In the genomic region with DNA sequence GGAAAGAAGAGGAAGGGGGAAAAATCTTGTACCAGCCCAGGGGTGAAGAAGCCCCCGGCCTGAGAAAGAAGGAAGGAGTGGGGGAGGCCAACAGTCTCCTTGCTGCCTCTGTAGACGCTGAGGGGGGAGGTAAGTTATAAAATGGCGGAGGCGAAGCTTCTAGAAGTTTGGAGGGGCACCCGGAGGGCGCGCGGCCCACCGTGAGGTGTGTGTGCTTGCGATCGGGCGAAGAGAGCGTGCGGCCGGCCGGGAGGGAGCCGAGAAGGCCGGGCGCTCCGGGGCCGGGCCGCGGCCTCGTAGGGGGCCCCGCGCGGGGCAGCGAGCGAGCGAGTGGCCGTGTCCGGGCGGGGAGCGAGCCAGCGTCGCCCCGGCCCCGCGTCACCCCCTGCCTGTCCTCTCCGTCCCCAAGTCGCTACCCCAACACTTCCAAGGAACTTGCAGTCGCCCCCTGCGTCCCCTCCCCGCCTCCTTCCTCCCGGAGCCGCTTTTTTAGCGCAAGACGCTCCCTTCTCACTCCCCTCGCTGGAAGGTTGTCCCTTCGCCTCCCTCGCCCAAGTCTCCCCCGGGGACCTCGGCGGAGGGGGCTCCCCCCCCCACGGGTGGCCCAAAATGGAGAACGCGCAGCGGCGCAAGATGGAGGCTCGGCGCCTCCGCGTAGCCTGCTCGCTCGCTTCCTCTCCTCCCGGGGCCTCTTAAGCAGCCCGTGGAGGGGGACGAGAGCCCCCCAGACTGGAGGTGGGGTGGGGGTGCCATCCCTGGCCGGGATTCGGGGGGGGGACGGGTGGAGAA, we compare ENCODE assay signal across 8 mouse cellular contexts. TPM values are rescaled to one million over a fixed set of nuclear protein-coding genes. Genes with fewer than 3 reads are reported as not detected.
A peak's percentile ranks its signal among the peaks of the same experiment; 100 is the strongest.
DNase-seq lines count a peak whose midpoint lies in the region; ATAC-seq and TF ChIP-seq lines count a peak whose summit lies in the region.

No protein-coding gene starts in this region.

- peak overlapping the region; percentile 98 for H3K9ac ChIP-seq in heart, embryonic 12.5 days
- H3K9ac ChIP-seq in liver, embryonic 15.5 days: peak overlapping the region; percentile 93
- H3K9ac ChIP-seq in neural tube, embryonic 14.5 days (replicated peaks; ENCODE audit: low read depth, low read length): peak overlapping the region; percentile 91

- H3K4me2 ChIP-seq in heart, embryonic 12.5 days: peak overlapping the region; percentile 55
- H3K4me2 ChIP-seq in liver, embryonic 15.5 days: peak overlapping the region; percentile 63
- H3K4me2 ChIP-seq in neural tube, embryonic 14.5 days (ENCODE audit: low read depth, low read length): peak overlapping the region; percentile 44

- H3K9me3 ChIP-seq in heart, embryonic 12.5 days (replicated peaks): 0 out of 2 replicates have a peak, but pooled peaks cover 3% of the 10 kb centered on the region
- no peaks in the 10 kb centered on the region for H3K9me3 ChIP-seq in liver, embryonic 15.5 days (replicated peaks)
- H3K9me3 ChIP-seq in neural tube, embryonic 14.5 days (ENCODE audit: control insufficient read depth, low read length): no peaks in the 10 kb centered on the region

- peak overlapping the region; percentile 99 for H3K27ac ChIP-seq in bone marrow, adult 2 months (ENCODE audit: control insufficient read depth, insufficient read depth, low read depth, low read length, poor library complexity)
- H3K27ac ChIP-seq in embryonic fibroblast, embryonic 13.5 days (ENCODE audit: insufficient read depth, low read length): peak overlapping the region; percentile 99
- H3K27ac ChIP-seq in heart, embryonic 12.5 days (ENCODE audit: poor library complexity, severe bottlenecking): peak overlapping the region; percentile 100
- H3K27ac ChIP-seq in liver, embryonic 15.5 days (replicated peaks): peak overlapping the region; percentile 94
- H3K27ac ChIP-seq in neural tube, embryonic 14.5 days (ENCODE audit: low read depth, low read length): peak overlapping the region; percentile 99
- peak overlapping the region; percentile 97 for H3K27ac ChIP-seq in testis, adult 2 months (ENCODE audit: control insufficient read depth, insufficient read depth, low read depth, low read length)

- no peaks in the 10 kb centered on the region for H3K27me3 ChIP-seq in heart, embryonic 12.5 days (replicated peaks)
- no peaks in the 10 kb centered on the region for H3K27me3 ChIP-seq in liver, embryonic 15.5 days
- no peaks in the 10 kb centered on the region for H3K27me3 ChIP-seq in neural tube, embryonic 14.5 days (ENCODE audit: control insufficient read depth, insufficient read depth, low read length)
- no peaks in the 10 kb centered on the region for H3K27me3 ChIP-seq in testis, adult 2 months (ENCODE audit: control insufficient read depth, insufficient read depth, low read length)

- WGBS in bone marrow, adult 2 months: 18% methylated on average over 52 of the region's 71 CpGs
- 24% methylated on average over 66 of the region's 71 CpGs for WGBS in heart, embryonic 12.5 days
- 22% methylated on average over 61 of the region's 71 CpGs for WGBS in liver, embryonic 15.5 days (ENCODE audit: insufficient replicate concordance)
- WGBS in neural tube, embryonic 14.5 days: 20% methylated on average over 25 of the region's 71 CpGs

- TF ChIP-seq POLR2A in bone marrow, adult 2 months (IDR thresholded peaks at IDR 0.05; ENCODE audit: borderline replicate concordance, control insufficient read depth, low read depth, low read length): peak; percentile 56; the same call in 1 of the 2 replicates
- no peak; the same call in 1 of the 2 replicates for TF ChIP-seq POLR2A in embryonic fibroblast, embryonic 13.5 days (IDR thresholded peaks at IDR 0.05; ENCODE audit: low read depth, low read length)
- 0 out of 2 replicates have a peak, but pooled peaks have one; percentile 16 for TF ChIP-seq POLR2A in testis, adult 2 months (IDR thresholded peaks at IDR 0.05; ENCODE audit: control insufficient read depth, low read depth, low read length)

- H3K4me3 ChIP-seq in bone marrow, adult 2 months (replicated peaks; ENCODE audit: control insufficient read depth, low read depth, low read length): peak overlapping the region; percentile 84
- peak overlapping the region; percentile 84 for H3K4me3 ChIP-seq in embryonic fibroblast, embryonic 13.5 days (ENCODE audit: insufficient read depth, low read length)
- H3K4me3 ChIP-seq in heart, embryonic 12.5 days: peak overlapping the region; percentile 81
- H3K4me3 ChIP-seq in liver, embryonic 15.5 days (replicated peaks): peak overlapping the region; percentile 75
- peak overlapping the region; percentile 55 for H3K4me3 ChIP-seq in neural tube, embryonic 14.5 days (ENCODE audit: low read depth, low read length)
- H3K4me3 ChIP-seq in testis, adult 2 months (ENCODE audit: control insufficient read depth, low read depth, low read length): peak overlapping the region; percentile 84

- ATAC-seq in heart, embryonic 12.5 days (ENCODE audit: insufficient number of reproducible peaks, low FRiP score): peak; percentile 49
- ATAC-seq in liver, embryonic 15.5 days (ENCODE audit: insufficient read depth): peak; percentile 14
- peak; percentile 67 for ATAC-seq in neural tube, embryonic 14.5 days (ENCODE audit: low read depth)

- no peaks in the 10 kb centered on the region for H3K36me3 ChIP-seq in heart, embryonic 12.5 days
- no peaks in the 10 kb centered on the region for H3K36me3 ChIP-seq in liver, embryonic 15.5 days (replicated peaks)
- H3K36me3 ChIP-seq in neural tube, embryonic 14.5 days (ENCODE audit: control insufficient read depth, insufficient read depth, low read length): no peaks in the 10 kb centered on the region
- H3K36me3 ChIP-seq in testis, adult 2 months (ENCODE audit: control insufficient read depth, insufficient read depth, low read length): no peaks in the 10 kb centered on the region

- H3K4me1 ChIP-seq in bone marrow, adult 2 months (ENCODE audit: control insufficient read depth, insufficient read depth, low read length): no peaks in the 10 kb centered on the region; the same call in 1 of the 2 replicates
- H3K4me1 ChIP-seq in embryonic fibroblast, embryonic 13.5 days (ENCODE audit: control insufficient read depth, insufficient read depth, low read length): peaks cover 3% of the 10 kb centered on the region; the same call in 1 of the 2 replicates
- H3K4me1 ChIP-seq in heart, embryonic 12.5 days (replicated peaks): 0 out of 2 replicates have a peak, but pooled peaks cover 7% of the 10 kb centered on the region
- no peaks in the 10 kb centered on the region for H3K4me1 ChIP-seq in liver, embryonic 15.5 days (replicated peaks)
- H3K4me1 ChIP-seq in neural tube, embryonic 14.5 days (ENCODE audit: control insufficient read depth, insufficient read depth, low read length): no peaks in the 10 kb centered on the region
- no peaks in the 10 kb centered on the region for H3K4me1 ChIP-seq in testis, adult 2 months (ENCODE audit: control insufficient read depth, insufficient read depth, low read length)

- TF ChIP-seq CTCF in bone marrow, adult 2 months (IDR thresholded peaks at IDR 0.05; ENCODE audit: control insufficient read depth, insufficient read depth, low read length): no peak
- no peak for TF ChIP-seq CTCF in embryonic fibroblast, embryonic 13.5 days (IDR thresholded peaks at IDR 0.05; ENCODE audit: borderline replicate concordance, insufficient read depth, low read length)
- TF ChIP-seq CTCF in testis, adult 2 months (IDR thresholded peaks at IDR 0.05; ENCODE audit: control insufficient read depth, insufficient read depth, insufficient replicate concordance, low read depth, low read length): no peak

- peak; percentile 66 for DNase-seq in A20 (ENCODE audit: low read depth, low spot score)
- peak; percentile 73 for DNase-seq in kidney, postnatal 10 days

RNA-seq across cellular contexts. Expression of a gene that starts 0.6 kb away (rescaled TPM):
- 27.2 and 44.4 TPM in 2 replicates for polyA plus RNA-seq in bone marrow, adult 2 months (2011; ENCODE audit: insufficient read depth, insufficient read length, low replicate concordance, missing spikeins)
- polyA plus RNA-seq in embryonic fibroblast, embryonic 13.5 days (2011; ENCODE audit: insufficient read length, low read depth, missing spikeins): 60.8 and 75.8 TPM in 2 replicates
- 42.7 and 48.2 TPM in 2 replicates for polyA plus RNA-seq in heart, embryonic 12.5 days (2016; fragmentation: Nextera tagmentation; extraction: Ambion mirVana)
- polyA plus RNA-seq in liver, embryonic 15.5 days (2015; fragmentation: Nextera tagmentation; extraction: Ambion mirVana): 23.2 and 25.7 TPM in 2 replicates
- 30.8 and 31.5 TPM in 2 replicates for polyA plus RNA-seq in neural tube, embryonic 14.5 days (2014; fragmentation: Nextera tagmentation; extraction: Ambion mirVana)
- 2.5 and 3.7 TPM in 2 replicates for polyA plus RNA-seq in testis, adult 2 months (2012; rRNA removed)

Comparison
In these comparisons a context has a peak if more than half of its experiments do, and no peak if none do; other contexts are left out.
1. Peak in every context shown above with its lines: DNase-seq, ATAC-seq, H3K4me3 ChIP-seq and H3K27ac ChIP-seq.
2. ATAC-seq: peak in every context shown above with its lines; median percentile 67 in neural tube, embryonic 14.5 days; 49 in heart, embryonic 12.5 days; 14 in liver, embryonic 15.5 days.